Mouse (Mus musculus) CD8-positive naive resting alpha-beta T cell, adult 2 months (primary cell): ENCODE results near the gene Ppp1r36.

Source experiments
- DNase-seq, 2 experiments: peaks; one replicate each; pipeline ENCODE4 v3.0.0; 2022; ENCODE audit warnings: low read depth in 2 of 2, low spot score in 2 of 2

The Ppp1r36 gene

DNA sequence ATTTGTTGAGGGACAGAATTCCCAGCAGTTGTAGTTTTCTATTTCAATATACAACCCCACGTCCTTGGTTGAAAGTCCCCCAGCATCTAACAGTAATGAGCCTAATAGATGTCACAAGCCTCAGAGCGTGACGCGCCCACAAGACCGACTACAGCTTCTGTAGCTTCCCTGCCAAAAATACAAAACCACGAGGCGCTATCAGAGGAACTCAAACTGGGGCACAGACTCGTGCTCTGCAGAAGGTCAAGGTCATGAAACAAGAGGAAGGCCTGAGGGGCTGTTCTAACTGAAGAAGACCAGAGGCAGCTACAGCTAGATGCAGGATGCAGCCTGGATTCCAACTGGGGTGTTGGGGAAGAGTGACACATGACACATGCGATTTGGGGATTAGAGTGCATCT, 69.6 kb downstream of the Ppp1r36 start:
- no peak for DNase-seq
